Mouse (Mus musculus) bone marrow macrophage, adult 2 months (primary cell): Measurements from ENCODE around the gene Cped1.

Experiments used
- CTCF ChIP-seq: IDR thresholded peaks from 2 replicates; pipeline ENCODE4 v1.5.1; 2012; ENCODE audit warnings: low read depth, mild to moderate bottlenecking, low read length, moderate library complexity
- POLR2A ChIP-seq: IDR thresholded peaks from 2 replicates; pipeline ENCODE4 v1.6.1; 2012; ENCODE audit warnings: mild to moderate bottlenecking, low read depth, low read length, borderline replicate concordance

- no peak for TF ChIP-seq POLR2A
- TF ChIP-seq CTCF = no peak
Observed at GRCm38 (mm10) chr6:21984990-21985731, 555 bp upstream of the Cped1 start.
